Mouse (Mus musculus) Muller cell, postnatal 12 days (primary cell): ENCODE data around the gene Cym.
A peak's percentile ranks its signal among the peaks of the same experiment; 100 is the strongest.

Experiments used
- DNase-seq: peaks from one replicate; pipeline ENCODE4 v3.0.0-alpha.2; 2015; ENCODE audit errors: inconsistent ontology term

Gene Cym

DNA sequence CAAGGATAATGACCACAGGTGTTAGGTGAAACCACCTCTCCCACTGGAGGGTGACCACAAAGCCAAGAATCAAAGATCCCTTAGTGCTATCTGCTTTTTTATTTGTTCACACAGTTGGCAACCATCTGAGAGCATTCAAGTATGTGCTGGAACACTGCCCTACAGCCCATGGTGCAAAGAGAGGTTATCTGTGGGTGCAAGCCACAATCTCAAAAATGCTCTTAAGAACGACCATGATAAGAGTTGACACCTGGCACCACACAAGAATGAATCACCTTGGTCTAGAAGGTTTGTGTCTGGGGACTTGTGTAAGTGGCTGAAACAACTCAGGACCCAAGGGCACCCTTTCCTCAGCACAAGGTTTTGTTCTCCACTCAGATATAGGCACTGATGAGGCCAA, 1.7 kb upstream of the Cym start:
- DNase-seq: no peak

DNA sequence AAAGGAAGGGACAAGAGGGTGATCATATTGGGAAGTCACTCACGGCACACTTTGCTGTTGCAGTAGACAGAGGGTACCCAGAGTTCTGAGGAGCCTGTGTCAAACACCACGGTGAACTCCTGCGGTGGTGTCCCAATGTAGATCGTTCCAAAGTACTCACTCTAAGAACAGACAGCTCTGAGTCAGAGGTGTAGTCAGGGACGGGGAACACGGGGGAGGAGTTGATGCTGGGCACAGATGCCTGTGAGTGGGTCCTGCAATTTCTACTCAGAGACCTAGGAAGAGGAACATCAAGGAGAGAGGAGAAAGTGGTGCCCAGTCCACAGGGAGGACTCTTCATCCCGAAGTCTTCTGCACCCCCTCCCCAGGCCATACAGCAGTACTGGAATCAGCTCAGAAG, 3.0 kb downstream of the Cym start:
- DNase-seq: no peak

DNA sequence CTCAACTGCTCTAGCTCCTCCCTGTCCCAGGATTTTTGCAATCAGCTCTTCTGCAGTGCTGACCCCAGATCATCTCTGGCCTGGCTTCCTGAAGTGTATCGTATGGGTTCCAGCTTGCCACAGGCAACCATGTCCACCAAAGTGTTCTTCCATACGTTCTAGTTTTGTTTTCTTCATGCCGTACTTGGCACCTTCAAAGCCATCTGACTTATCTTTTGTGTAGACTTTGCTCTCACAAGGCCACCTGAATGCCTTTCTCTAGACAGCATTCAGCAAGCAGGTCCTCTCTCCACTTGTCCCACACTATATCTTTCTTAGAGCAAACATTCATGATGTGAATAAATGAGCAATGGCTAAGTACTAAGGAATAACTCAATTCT, 4.4 kb downstream of the Cym start:
- DNase-seq: no peak

DNA sequence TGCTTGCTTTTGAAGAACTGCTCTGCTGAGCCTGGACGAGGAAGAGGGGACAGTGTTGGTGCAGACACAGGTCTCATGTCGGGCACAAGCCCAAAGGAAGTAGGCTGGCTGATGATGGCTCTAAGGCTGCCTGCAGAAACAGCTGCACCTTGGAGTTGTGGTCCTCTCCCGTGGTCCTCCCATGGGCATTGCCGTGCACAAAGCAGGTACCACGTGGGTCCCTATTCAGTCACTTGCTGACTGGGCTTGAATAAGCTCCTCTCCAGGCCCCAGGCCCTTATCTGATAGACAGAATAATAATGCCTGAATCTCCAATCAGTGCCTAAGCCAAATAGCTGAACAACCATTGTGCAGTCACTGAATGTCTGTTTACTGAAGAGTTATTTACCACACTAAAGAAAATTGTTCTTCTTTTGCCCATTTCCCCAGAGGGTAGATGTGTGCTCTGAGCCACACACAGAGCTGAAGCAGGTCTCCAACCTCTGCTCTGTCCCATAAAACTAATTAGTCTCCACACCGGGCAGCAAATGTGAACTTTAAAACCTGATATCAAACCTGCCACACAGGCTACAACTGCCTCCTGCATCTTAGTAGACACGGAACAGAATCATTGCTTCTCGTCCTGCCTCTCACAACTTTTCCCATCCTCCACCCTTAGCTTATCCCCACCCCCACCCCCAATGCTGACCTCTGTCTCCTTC, 5.0 kb downstream of the Cym start:
- DNase-seq: no peak

DNA sequence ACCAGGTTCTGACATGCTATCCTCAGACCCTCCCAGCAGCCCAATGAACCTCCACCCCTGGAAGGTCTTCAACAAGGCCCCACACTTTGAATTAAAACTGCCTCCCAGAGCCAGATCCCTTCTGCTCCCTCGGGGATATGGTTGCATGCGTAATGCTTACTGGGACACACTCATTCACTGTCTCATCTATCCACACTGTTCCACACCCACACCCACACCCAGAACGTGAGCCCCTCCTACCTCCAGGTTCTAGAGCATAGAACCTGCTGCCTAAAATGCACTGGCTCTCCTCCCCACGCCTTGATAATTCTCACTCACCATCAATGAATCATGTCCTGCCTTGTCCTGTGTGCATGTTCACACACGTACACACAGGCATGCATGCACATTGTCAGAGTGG, 6.9 kb downstream of the Cym start:
- no peak for DNase-seq

DNA sequence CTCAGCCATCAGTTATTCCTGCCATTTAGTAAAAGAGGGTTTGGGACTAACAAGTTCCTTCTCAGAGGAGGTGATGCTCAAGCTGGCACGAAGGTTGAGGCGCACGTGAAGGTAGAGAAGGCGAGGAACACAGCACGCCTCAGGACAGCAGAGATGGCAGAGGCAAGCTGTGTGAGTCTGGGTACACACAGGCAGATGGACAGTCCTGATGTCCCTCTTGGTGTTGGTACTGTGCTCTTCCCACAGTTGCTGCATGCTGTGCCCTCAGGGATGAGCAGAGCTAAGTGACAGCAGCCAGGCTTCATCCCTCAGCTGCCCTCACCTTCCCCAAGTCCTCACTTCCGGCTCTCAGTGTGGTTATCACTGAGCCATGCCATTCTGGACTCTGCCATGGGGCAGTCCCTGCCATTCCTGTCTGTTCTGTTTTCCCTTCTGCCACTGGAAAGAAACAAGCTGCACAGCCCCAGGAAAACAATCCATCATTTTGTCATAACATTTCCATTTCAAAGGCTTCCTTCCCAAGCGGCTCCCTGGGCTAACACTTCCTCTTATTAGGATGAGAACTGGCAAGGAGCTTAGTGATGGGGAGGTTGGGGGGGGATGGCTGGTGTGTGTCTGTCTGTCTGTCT, 13.8 kb downstream of the Cym start:
- no peak for DNase-seq

DNA sequence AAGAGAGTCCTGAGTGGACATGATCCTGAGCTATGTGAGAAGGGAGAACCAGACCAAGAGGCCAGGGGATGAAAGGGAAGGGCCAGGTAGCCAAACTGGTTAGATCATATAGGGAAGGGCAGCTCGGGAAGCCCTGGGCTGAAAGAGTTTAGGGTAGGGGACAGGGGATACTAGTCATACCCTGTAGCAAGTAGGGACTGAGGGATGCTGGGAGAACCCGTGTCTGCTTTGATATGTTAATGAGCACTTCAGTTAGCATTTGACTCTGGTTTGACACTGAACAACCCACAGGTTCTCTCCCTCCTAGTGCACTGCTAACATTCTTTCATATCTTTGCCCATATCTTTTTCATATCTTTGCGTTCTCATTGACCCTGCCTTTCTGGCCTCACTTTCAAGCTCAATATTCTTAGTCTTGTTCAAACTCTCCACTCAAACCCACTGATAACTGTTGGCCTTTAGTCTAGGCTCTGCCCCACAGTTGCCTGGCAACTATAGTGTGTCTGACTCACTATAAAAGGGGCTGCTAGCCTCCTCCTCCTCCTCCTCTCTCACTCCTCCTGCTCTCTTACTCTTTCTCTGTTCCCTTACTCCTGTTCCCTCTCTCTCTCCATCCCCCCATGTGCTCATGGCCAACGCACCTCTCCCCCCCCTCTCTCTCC, 14.9 kb downstream of the Cym start:
- no peak for DNase-seq

DNA sequence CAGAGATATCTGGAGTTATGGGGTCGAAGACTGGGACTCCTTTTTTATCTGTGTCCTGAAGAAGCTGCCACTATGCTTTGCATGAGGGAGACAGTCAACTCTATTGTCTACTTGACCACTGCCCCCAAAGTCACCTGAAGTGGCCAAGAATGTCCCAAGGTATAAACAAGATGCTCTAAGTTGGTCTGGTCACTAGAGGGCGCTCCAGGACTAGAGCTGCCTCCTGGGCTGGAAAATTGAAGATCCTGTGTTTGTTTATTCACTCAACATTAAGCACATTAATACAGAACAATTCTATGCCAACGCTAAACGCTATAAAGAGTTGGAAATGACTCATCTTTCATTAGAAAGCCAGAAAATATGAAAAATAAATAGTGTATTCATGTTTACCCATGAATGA, 15.5 kb downstream of the Cym start:
- peak; percentile 51 for DNase-seq

DNA sequence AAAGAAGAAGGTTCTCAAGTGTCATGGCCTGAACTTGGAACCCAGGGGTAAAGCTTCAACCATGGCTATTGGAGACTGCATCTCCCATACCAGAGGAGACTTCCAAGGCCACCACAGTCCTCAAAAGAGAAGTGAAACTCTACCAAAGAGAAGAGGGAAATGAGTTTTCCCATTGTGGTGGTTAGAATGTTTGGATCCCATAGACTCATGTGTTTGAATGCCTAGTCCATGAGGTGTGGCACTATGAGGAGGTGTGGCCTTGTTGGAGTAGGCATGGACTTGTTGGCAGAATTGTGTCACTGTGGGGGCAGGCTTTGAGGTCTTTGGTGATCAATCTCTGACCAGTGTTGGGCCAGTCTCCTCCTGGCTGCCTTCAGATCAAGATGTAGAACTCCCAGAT, 16.4 kb downstream of the Cym start:
- DNase-seq: no peak

DNA sequence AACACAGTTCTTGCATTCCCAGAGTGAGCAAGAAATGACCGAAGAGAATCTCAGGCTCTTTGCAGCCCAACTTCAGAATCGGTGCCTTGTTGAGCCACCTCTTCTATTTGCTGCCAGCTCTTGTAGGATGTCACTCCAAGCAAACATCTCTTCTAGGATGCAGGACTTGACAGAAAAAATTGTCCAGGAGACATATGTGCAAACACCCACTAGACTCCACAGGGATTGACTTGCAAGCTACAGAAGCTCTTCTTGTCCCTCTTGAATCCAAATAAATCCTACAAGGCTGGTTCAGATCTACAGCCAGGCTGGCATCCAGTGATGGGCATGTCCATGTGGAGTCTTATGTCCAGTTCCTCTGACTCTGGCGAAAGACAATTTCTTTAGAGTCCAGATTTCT, 17.1 kb downstream of the Cym start:
- DNase-seq: no peak

DNA sequence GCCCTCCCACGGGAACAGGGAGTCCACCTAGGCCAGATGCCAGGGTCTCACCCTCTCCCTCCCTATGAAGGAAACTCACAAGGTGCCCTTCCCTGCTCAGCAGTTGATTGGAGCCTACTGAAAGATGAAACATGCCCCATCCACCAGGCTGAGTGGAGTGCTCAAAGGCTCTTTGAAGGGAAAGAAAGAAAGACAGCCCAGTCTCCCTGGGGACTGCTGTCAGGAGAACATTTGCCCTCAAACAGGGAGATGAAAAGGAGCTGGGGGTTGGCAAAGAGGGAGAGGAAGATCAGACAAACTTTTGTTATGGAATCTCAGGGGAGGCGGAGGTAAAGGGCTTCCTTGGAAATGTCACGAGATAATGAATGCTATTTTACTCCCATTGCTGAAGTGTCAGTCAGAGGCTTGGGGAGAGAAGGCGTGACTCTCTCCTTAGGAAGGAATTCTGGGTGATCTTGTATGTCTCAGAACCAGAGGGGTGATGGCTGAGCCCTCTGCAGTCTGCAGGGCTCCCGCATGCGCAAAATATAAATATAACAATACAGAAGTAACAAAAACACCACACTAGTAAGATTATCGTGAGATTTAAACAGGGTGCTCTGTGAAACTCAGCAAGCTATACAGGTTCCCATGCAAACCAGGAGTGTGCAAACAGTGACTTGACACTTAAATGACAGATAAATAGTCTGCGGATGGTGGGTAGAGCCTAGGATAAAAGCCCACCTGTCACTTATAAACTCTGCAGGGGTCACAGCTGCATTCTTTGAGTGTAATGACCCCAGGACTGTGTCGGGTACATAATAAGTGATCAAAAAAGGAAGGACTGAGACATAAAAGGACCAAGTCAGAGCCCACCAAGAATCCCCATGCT, 20.0 kb downstream of the Cym start:
- DNase-seq: no peak

DNA sequence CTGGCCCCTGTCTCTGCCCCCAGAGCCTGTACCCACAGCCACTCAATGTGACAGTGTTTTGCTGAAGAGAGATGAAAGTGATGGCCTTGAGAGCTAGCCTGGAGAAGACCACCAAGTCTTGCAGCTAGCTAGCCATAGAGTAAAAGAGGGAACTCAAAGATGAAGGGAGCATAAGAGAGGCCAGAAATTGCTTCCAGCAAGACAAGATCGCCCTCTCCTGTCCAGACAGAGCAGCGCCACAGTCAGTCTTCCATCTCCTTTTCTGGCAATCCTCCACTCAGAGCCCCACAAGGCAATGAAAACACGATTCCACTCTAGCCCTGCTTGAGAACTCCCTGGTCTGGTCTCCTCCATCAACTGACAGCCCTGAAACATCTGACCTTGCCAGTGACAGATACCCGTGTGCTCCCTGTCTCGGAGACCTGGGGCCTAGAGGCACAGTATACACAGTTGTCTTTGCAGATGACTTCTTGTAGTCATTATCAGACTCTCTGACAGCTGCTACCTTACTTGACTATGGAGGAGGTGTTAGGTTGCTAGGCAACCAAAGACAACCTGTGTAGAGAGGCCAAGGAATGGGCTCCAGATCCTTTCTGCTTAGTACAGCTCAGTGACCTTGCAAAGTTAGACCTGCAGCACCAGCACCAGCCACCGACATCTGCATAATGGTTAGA, 33.2 kb downstream of the Cym start:
- peak; percentile 39 for DNase-seq

DNA sequence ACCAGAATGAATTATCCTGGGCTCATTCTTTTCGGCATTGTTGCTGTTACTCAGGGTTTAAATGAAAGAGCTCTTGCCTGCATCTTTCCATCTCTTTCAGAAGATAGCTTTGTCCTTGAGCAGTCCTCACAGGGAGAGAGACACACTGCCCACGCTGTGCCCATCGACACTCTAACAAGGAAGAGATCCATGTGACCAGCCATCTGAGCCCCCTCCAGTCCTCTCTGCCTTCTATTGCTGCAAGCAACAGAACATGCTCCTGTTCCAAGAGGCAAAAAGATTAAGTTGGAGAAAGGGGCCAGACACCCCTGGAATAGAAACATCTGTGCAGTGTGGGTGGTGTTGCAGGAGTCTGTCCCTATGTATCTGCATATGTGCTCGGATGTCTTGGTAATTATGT, 34.5 kb downstream of the Cym start:
- DNase-seq: no peak

DNA sequence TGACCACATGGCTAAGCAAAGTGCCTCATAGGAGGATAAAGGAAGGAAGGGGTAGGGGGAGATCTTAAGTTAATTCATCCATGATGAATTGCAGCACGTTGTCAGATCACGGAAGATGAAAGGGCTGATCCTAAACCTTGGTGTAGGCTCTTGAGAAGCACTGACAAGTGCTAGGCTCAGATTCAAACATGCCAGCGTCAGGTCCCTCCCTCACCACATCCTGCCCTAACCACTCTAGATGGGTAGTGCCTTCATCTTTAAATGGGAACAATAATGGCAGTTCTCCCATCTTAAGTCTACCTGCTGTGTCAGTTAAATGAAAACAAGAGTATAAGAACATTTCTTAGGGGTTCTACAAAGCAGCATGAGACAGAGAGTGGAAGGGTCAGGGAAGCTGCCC, 35.9 kb downstream of the Cym start:
- DNase-seq: no peak

DNA sequence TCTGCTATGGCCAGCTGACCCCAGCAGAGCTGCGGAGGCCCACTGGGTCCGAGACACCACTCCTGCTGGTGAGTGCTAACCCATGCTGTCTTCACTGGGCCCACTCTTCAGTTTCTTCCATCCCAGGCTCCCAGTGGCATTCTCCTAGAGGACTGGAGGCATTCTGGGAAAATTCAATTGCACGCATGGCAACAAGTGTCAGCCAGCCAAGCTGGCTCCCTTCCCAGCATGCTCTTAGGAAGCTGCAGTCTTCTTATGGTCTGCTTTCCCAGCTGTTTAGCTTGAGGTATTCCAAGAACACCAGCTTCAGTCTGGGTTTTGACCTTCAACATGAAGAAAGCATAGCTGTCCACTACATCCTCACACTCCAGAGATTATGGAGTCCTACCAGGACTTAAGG, 38.4 kb downstream of the Cym start:
- DNase-seq: no peak

DNA sequence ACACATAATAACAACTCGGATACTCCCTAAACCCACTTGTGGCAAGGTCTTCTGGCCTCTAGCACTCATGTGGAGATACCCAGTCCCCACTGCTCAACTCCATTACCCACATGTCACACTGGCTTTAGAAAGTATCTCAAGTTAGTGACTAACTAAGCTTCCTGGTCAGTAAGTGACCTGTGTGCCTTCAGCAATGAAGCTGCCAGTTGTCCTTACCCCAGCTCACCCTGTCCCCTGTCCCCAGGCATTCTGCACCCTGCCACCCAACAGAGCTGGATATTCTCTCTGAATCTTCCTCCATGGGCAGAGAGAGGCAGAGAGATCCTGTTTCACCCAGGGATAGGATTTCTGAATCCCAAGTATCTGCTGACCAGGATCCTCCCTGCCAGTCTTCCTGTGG, 38.8 kb downstream of the Cym start, which contains the start of gene Kcna10:
Kcna10 (plus strand) TSS at position 301 of the 400 bp plus-strand sequence.
- DNase-seq: no peak

DNA sequence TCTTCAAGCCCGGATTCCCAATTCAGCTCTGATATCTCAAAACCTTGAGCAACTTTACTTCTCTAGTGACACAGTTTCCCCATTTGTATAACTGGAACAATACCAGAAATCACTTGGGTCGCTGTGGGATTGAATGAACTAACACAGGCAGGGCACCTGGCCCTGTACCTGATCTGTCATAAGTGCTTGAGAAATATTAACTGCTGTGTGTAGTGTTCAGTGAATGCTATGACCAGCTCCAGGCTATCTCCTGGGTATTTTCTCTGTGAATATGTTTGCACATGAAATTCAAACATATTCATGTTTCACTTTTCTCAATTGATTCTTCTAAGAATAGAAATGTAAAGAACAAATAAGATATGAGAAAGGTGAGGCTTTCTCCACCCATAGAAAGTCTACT, 40.7 kb downstream of the Cym start:
- no peak for DNase-seq

DNA sequence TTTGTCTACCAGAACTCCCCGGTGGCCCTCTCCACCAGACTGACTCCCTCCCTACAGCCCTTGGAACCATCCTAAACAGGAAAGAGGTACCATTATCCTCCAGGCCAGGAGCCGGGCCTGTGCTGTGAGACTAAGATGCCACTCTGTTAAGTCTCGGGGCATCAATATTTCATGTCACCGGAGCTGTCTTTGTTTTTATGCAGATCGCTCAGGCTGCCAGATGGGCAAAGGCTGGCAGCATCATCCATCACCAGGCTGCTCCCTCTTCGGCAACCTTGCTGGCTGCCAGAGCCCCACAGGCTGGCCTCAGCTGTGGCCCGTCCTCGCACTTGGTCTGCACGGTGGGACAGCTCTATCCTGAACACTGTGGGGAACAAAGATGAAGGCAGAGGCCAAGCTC, 45.0 kb downstream of the Cym start:
- DNase-seq: no peak

DNA sequence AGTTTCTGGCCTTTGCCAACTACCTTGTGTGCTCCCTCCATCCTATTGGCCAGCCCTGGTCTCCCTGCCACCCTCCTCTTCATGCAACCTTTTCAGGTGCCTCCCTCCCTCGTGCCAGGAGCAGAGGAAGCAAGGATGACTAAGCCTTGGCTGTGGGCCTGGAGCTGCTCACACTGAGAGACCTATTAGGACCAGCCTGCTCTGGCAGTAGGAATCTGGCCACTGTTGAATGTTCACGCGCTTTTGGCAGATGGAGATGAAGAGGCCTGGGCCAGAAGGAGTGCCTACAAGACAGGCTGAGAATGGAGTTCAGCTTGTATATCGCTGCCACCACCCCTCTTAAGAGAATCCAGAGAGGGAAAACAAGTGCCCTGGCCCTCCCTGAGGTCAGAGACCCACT, 46.0 kb downstream of the Cym start:
- DNase-seq: peak; percentile 65

DNA sequence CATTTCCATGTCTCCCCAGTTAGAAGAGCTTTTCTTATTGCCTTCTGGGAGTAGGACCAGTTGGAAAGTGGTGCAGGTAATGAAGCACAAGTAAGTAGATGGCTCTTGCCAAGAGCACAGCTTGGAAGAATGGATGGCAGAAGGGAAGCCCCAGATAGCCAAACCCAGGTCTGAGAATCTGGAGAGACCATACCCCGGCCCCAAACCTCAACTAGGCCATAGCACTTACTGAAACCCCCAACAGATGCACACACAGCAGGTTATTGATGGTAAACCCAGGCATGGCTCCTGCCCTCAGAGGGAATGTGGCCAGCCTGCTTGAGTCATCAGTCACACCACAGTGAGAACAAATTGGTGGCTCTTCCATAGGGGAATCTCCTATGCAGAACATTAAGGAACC, 49.0 kb downstream of the Cym start:
- no peak for DNase-seq

DNA sequence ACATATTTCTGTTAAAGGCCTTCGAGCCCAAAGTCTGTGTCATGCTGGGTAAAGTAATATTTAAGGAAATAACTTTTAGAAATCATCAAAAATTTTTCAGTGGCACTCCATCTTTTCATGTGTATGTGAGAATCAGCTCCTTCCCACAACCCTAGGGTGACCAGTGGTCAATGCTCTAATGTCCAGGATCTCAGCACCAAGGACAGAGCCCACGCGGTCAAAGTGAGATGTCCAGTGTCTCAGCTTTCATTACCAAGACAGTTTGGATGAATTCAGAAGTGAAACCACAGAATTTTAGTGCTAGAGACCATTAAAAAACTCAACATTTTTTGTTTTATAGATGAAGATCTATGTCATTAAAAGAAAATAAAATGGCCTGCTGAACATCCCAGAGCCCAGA, 49.6 kb downstream of the Cym start:
- peak; percentile 21 for DNase-seq

DNA sequence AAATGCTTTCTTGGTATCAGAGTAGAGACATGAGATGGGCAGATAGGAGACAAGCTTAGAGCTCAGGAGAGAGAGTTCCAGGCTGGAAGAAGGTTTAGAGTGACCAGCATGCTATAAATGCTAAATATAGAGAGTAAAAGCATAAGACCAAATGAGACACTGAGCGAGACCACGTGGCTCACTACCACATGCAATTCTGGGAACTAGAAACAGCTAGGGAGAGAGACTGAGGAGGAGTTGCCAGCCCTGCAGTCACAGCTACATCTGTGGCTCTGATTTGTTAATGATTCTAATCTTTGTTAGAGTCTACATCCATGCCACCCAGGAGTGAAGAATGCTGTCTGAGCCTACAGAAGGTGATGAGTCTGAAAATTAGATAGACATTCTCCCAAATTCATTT, 52.0 kb downstream of the Cym start:
- no peak for DNase-seq
